ENCODE assay signal across 8 mouse cellular contexts in the genomic region with DNA sequence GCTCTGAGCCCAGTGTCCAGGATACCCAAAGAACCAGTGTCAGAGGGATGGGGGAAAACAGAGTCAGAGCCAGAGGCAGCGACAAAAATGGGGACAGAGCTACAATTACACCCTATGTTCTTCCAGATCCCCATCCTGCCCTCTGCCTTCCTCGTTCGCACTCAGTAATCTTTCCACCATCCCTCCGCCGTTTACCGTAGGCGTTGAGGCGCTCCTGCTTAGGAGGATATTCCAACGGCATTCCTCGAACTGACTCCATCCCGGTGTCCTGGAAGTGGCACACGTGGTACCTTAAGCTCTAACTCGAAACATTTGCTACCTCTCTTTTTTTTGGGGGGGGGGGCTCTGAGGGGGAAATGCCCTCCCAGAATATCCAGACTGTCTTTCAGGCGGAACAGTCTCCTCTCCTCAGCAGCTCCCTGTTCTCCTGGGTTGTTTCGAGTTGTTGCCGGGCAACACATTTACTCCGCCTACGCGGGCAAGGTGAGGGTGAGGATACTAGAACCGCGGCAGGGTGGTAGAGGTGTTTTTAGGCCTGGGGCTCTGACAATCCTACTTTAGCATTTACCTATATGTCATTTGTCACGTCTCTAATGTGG. TPM values are rescaled to one million over a fixed set of nuclear protein-coding genes. Genes with fewer than 3 reads are reported as not detected.
A peak's percentile ranks its signal among the peaks of the same experiment; 100 is the strongest.
DNase-seq lines count a peak whose midpoint lies in the region; ATAC-seq and TF ChIP-seq lines count a peak whose summit lies in the region.

No protein-coding gene starts in this region.

- H3K27ac ChIP-seq in kidney, embryonic 15.5 days, result no peak overlapping the region
- H3K27ac ChIP-seq in brown adipose tissue, adult 24 weeks (replicated peaks; ENCODE audit: low read depth, low read length), result no peak overlapping the region
- peak overlapping the region; percentile 70 for H3K27ac ChIP-seq in hindbrain, embryonic 15.5 days (replicated peaks)
- H3K27ac ChIP-seq in midbrain, postnatal 0 days (ENCODE audit: low read depth, low read length), result peak overlapping the region; percentile 62

- peak overlapping the region; percentile 52 for H3K9ac ChIP-seq in kidney, embryonic 15.5 days
- H3K9ac ChIP-seq in hindbrain, embryonic 15.5 days, result peak overlapping the region; percentile 62
- H3K9ac ChIP-seq in midbrain, postnatal 0 days (replicated peaks; ENCODE audit: low read length, poor library complexity, severe bottlenecking), result peak overlapping the region; percentile 71

- peaks cover 31% of the 10 kb centered on the region for H3K4me1 ChIP-seq in kidney, embryonic 15.5 days
- H3K4me1 ChIP-seq in brown adipose tissue, adult 24 weeks (ENCODE audit: control insufficient read depth, insufficient read depth, insufficient read length, low read length), result no peaks in the 10 kb centered on the region
- H3K4me1 ChIP-seq in hindbrain, embryonic 15.5 days (replicated peaks), result peaks cover 33% of the 10 kb centered on the region
- peaks cover 13% of the 10 kb centered on the region; the same call in 1 of the 2 replicates for H3K4me1 ChIP-seq in midbrain, postnatal 0 days (ENCODE audit: insufficient read depth, low read length)

- intact Hi-C loops in left cerebral cortex, postnatal 10 days (cut with DNase I), result loop anchor here (5.0 kb wide), 1 partner anchor 40 kb away; the partner anchor contains the start of gene Nudt2

- no peaks in the 10 kb centered on the region for H3K9me3 ChIP-seq in kidney, embryonic 15.5 days (replicated peaks)
- H3K9me3 ChIP-seq in hindbrain, embryonic 15.5 days, result no peaks in the 10 kb centered on the region
- no peaks in the 10 kb centered on the region for H3K9me3 ChIP-seq in midbrain, postnatal 0 days (ENCODE audit: low read length)

- peak overlapping the region; percentile 97 for H3K4me2 ChIP-seq in kidney, embryonic 15.5 days
- H3K4me2 ChIP-seq in hindbrain, embryonic 15.5 days, result peak overlapping the region; percentile 74
- H3K4me2 ChIP-seq in midbrain, postnatal 0 days (ENCODE audit: low read depth, low read length, poor library complexity, severe bottlenecking), result peak overlapping the region; percentile 82

- no peaks in the 10 kb centered on the region for H3K36me3 ChIP-seq in kidney, embryonic 15.5 days
- no peaks in the 10 kb centered on the region for H3K36me3 ChIP-seq in hindbrain, embryonic 15.5 days
- no peaks in the 10 kb centered on the region for H3K36me3 ChIP-seq in midbrain, postnatal 0 days (ENCODE audit: insufficient read depth, low read length)

- TF ChIP-seq CTCF in midbrain, postnatal 0 days (IDR thresholded peaks at IDR 0.05), result 0 out of 2 replicates have a peak, but pooled peaks have one; percentile 8

- DNase-seq in kidney, adult 9 months, result no peak
- DNase-seq in midbrain, postnatal 0 days (ENCODE audit: low spot score), result no peak
- no peak for DNase-seq in cerebellum, postnatal 10 days
- no peak for DNase-seq in left cerebral cortex, postnatal 10 days (ENCODE audit: extremely low spot score in 1 of 2, low spot score in 2 of 2)
- DNase-seq in gastrocnemius, postnatal 25 days, result no peak

- no peak for ATAC-seq in kidney, embryonic 15.5 days (replicated peaks; ENCODE audit: low FRiP score)
- peak; percentile 12; the same call in 1 of the 2 replicates for ATAC-seq in hindbrain, embryonic 15.5 days (ENCODE audit: low FRiP score, low read depth)
- no peak for ATAC-seq in midbrain, postnatal 0 days (ENCODE audit: low FRiP score)

- H3K27me3 ChIP-seq in kidney, embryonic 15.5 days, result peaks cover 22% of the 10 kb centered on the region
- H3K27me3 ChIP-seq in hindbrain, embryonic 15.5 days, result 0 out of 2 replicates have a peak, but pooled peaks cover 2% of the 10 kb centered on the region
- no peaks in the 10 kb centered on the region for H3K27me3 ChIP-seq in midbrain, postnatal 0 days (ENCODE audit: insufficient read depth, low read length)

- 3% methylated on average over 22 of the region's 22 CpGs for WGBS in kidney, embryonic 15.5 days
- WGBS in hindbrain, embryonic 15.5 days, result 2% methylated on average over 22 of the region's 22 CpGs
- 2% methylated on average over 22 of the region's 22 CpGs for WGBS in midbrain, postnatal 0 days

- H3K4me3 ChIP-seq in kidney, embryonic 15.5 days (replicated peaks), result peak overlapping the region; percentile 56
- peak overlapping the region; percentile 66 for H3K4me3 ChIP-seq in brown adipose tissue, adult 24 weeks (ENCODE audit: insufficient read depth, low read depth, low read length)
- peak overlapping the region; percentile 47 for H3K4me3 ChIP-seq in hindbrain, embryonic 15.5 days
- H3K4me3 ChIP-seq in midbrain, postnatal 0 days (ENCODE audit: low read depth, low read length), result peak overlapping the region; percentile 43

RNA-seq across cellular contexts. Expression of gene AI464131, which starts 4.5 kb away (rescaled TPM):
- 7.4 and 9.0 TPM in 2 replicates for polyA plus RNA-seq in kidney, embryonic 15.5 days (2015; fragmentation: Nextera tagmentation; extraction: Ambion mirVana)
- polyA plus RNA-seq in brown adipose tissue, adult 24 weeks (2012; ENCODE audit: insufficient read depth, insufficient read length, missing spikeins), result 8.7 and 13.8 TPM in 2 replicates
- 11.2 and 14.0 TPM in 2 replicates for polyA plus RNA-seq in hindbrain, embryonic 15.5 days (2015; fragmentation: Nextera tagmentation; extraction: Ambion mirVana)
- total RNA-seq in midbrain, postnatal 0 days (2014; rRNA removed), result 40.5 and 46.0 TPM in 2 replicates
- polyA plus RNA-seq in midbrain, postnatal 0 days (2015; fragmentation: Nextera tagmentation; extraction: Ambion mirVana), result 15.7 and 18.1 TPM in 2 replicates
- total RNA-seq in left cerebral cortex, postnatal 10 days (2021), result 10 to 100 TPM; 33.6 to 37.4 TPM
- 10 to 100 TPM; 59.5 to 75.2 TPM for total RNA-seq in gastrocnemius, postnatal 25 days (2021)

RNA-seq across cellular contexts. Expression of gene 1110017D15Rik, which starts 9.7 kb away (rescaled TPM):
- 0.55 TPM in 1 of 2 replicates, not detected in the other for polyA plus RNA-seq in kidney, embryonic 15.5 days (2015; fragmentation: Nextera tagmentation; extraction: Ambion mirVana)
- polyA plus RNA-seq in brown adipose tissue, adult 24 weeks (2012; ENCODE audit: insufficient read depth, insufficient read length, missing spikeins), result not detected in 2 replicates
- 17.0 and 19.3 TPM in 2 replicates for polyA plus RNA-seq in hindbrain, embryonic 15.5 days (2015; fragmentation: Nextera tagmentation; extraction: Ambion mirVana)
- total RNA-seq in midbrain, postnatal 0 days (2014; rRNA removed), result 10.9 and 11.8 TPM in 2 replicates
- polyA plus RNA-seq in midbrain, postnatal 0 days (2015; fragmentation: Nextera tagmentation; extraction: Ambion mirVana), result 18.1 and 20.7 TPM in 2 replicates
- total RNA-seq in left cerebral cortex, postnatal 10 days (2021), result 10 to 100 TPM in 1 of 2 experiments, 1 to 10 TPM in 1; 8.3 to 11.4 TPM
- not detected for total RNA-seq in gastrocnemius, postnatal 25 days (2021)

RNA-seq across cellular contexts. Expression of gene Nudt2, which starts 42.5 kb away (rescaled TPM):
- polyA plus RNA-seq in kidney, embryonic 15.5 days (2015; fragmentation: Nextera tagmentation; extraction: Ambion mirVana), result 56.0 and 56.8 TPM in 2 replicates
- 60.1 and 71.7 TPM in 2 replicates for polyA plus RNA-seq in brown adipose tissue, adult 24 weeks (2012; ENCODE audit: insufficient read depth, insufficient read length, missing spikeins)
- 68.3 and 76.0 TPM in 2 replicates for polyA plus RNA-seq in hindbrain, embryonic 15.5 days (2015; fragmentation: Nextera tagmentation; extraction: Ambion mirVana)
- 28.3 and 41.0 TPM in 2 replicates for total RNA-seq in midbrain, postnatal 0 days (2014; rRNA removed)
- 70.7 and 79.9 TPM in 2 replicates for polyA plus RNA-seq in midbrain, postnatal 0 days (2015; fragmentation: Nextera tagmentation; extraction: Ambion mirVana)
- 10 to 100 TPM; 32.8 to 34.8 TPM for total RNA-seq in left cerebral cortex, postnatal 10 days (2021)
- total RNA-seq in gastrocnemius, postnatal 25 days (2021), result 10 to 100 TPM; 17.3 to 20.5 TPM

RNA-seq across cellular contexts. Expression of gene Kif24, which starts 42.7 kb away (rescaled TPM):
- polyA plus RNA-seq in kidney, embryonic 15.5 days (2015; fragmentation: Nextera tagmentation; extraction: Ambion mirVana), result 7.9 and 8.7 TPM in 2 replicates
- polyA plus RNA-seq in brown adipose tissue, adult 24 weeks (2012; ENCODE audit: insufficient read depth, insufficient read length, missing spikeins), result 0.55 TPM in 1 of 2 replicates, not detected in the other
- polyA plus RNA-seq in hindbrain, embryonic 15.5 days (2015; fragmentation: Nextera tagmentation; extraction: Ambion mirVana), result 2.9 and 4.1 TPM in 2 replicates
- 2.7 and 4.9 TPM in 2 replicates for total RNA-seq in midbrain, postnatal 0 days (2014; rRNA removed)
- 1.4 TPM in 2 replicates for polyA plus RNA-seq in midbrain, postnatal 0 days (2015; fragmentation: Nextera tagmentation; extraction: Ambion mirVana)
- total RNA-seq in left cerebral cortex, postnatal 10 days (2021), result 1 to 10 TPM; 1.5 to 1.6 TPM
- under 1 TPM; 0.10 to 0.21 TPM for total RNA-seq in gastrocnemius, postnatal 25 days (2021)

Comparison
In these comparisons a context has a peak if more than half of its experiments do, and no peak if none do; other contexts are left out.
1. H3K27ac ChIP-seq: peak in hindbrain, embryonic 15.5 days (single experiment) and midbrain, postnatal 0 days (single experiment); none in kidney, embryonic 15.5 days (single experiment) and brown adipose tissue, adult 24 weeks (single experiment).
2. RNA of gene 1110017D15Rik, which starts 9.7 kb away (polyA plus RNA-seq): 18.1 to 20.7 TPM in midbrain, postnatal 0 days and 17.0 to 19.3 TPM in hindbrain, embryonic 15.5 days; not detected in brown adipose tissue, adult 24 weeks and 0.55 TPM in kidney, embryonic 15.5 days; every median in the first group is over 10 times any median in the second.
3. Peak in every context shown above with its lines, with median percentiles within 50 percentile points of each other: H3K4me2 ChIP-seq, H3K4me3 ChIP-seq and H3K9ac ChIP-seq.